Mouse (Mus musculus): ENCODE measurements around the gene Nme2.

DNA sequence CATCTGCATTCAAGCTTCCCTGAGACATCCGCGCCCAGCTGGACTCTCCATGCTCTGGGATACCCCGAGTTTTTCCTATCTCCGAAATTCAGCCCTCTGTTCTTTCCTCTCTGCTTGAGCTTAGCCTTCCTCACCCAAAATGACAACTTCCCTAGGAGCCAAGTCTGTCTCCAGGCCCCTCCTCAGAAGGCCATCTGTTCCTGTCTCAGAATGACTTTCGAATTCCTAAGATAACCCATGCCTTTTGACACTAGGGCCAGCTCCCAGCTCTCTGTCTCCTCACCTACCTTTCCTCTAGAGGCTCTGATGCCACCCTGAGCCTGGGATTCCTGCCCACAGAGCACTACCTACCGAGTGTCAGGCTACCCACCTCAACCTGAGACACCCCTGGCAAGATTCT lies at the start of gene Nme2:
- no peak for TF ChIP-seq CTCF (IDR thresholded peaks at IDR 0.05; ENCODE audit: insufficient read depth, low read length)
- TF ChIP-seq POLR2A (IDR thresholded peaks at IDR 0.05; ENCODE audit: borderline replicate concordance, extremely low read depth, low read depth, low read length), result no peak

Measured in lung, adult 2 months (tissue).